Mouse (Mus musculus) CH12.LX (cell line): ENCODE results near the gene Gm9913.

Source experiments
- CHD1 ChIP-seq: IDR thresholded peaks from 2 replicates; pipeline ENCODE4 v1.6.1; 2012; ENCODE audit warnings: low read depth, low read length, improper control_type of control experiment, inconsistent platforms
- CTCF ChIP-seq, 2 experiments: IDR thresholded peaks in 1 of 2; conservative IDR thresholded peaks in 1 of 2; 2 replicates each; pipeline ENCODE4 v1.5.1; 2011 to 2012; ENCODE audit warnings: low read depth in 2 of 2, low read length in 2 of 2, improper control_type of control experiment in 1 of 2, inconsistent platforms in 1 of 2, mild to moderate bottlenecking in 1 of 2, moderate library complexity in 1 of 2
- NRF1 ChIP-seq: IDR thresholded peaks from 2 replicates; pipeline ENCODE4 v1.6.1; 2014; ENCODE audit warnings: low read depth, mild to moderate bottlenecking, inconsistent platforms, low read length, improper control_type of control experiment, moderate library complexity
- POLR2A ChIP-seq: IDR thresholded peaks from 2 replicates; pipeline ENCODE4 v1.6.1; 2011; ENCODE audit warnings: low read depth, mild to moderate bottlenecking, improper control_type of control experiment, low read length
- POLR2AphosphoS2 ChIP-seq: IDR thresholded peaks from 2 replicates; pipeline ENCODE4 v1.6.1; 2011; ENCODE audit warnings: low read depth, low read length, improper control_type of control experiment
- USF1 ChIP-seq: IDR thresholded peaks from 2 replicates; pipeline ENCODE4 v1.6.1; 2014; ENCODE audit warnings: low read depth, mild to moderate bottlenecking, inconsistent platforms, low read length, improper control_type of control experiment
- ZC3H11A ChIP-seq: IDR thresholded peaks from 2 replicates; pipeline ENCODE4 v1.6.1; 2012; ENCODE audit warnings: low read depth, mild to moderate bottlenecking, inconsistent platforms, low read length, improper control_type of control experiment

- TF ChIP-seq POLR2AphosphoS2 (no peak), POLR2A (no peak), CTCF (conservative IDR thresholded peaks at IDR 0.05 in 1 of 2, IDR thresholded peaks at IDR 0.05 in 1 of 2; ENCODE audit: low read depth in 2 of 2, low read length in 2 of 2) (no peak), CHD1 (no peak), ZC3H11A (no peak), USF1 (no peak), NRF1 (no peak)
These were observed 12.6 kb upstream of the Gm9913 start for GRCm38 (mm10) chr2:125492050-125492900.
